Mouse (Mus musculus): ENCODE results near the gene Pdcd7. TPM values are rescaled to one million over a fixed set of nuclear protein-coding genes. Genes with fewer than 3 reads are reported as not detected.
A peak's percentile ranks its signal among the peaks of the same experiment; 100 is the strongest.

The Pdcd7 gene
- total RNA-seq, 2 experiments from 2014 or later: 18.0 to 18.6 TPM

GRCm38 (mm10) chr9:65353251-65353650 lies 7.3 kb downstream of the Pdcd7 start:
- DNase-seq (ENCODE audit: low spot score in 2 of 2): no peak

DNA sequence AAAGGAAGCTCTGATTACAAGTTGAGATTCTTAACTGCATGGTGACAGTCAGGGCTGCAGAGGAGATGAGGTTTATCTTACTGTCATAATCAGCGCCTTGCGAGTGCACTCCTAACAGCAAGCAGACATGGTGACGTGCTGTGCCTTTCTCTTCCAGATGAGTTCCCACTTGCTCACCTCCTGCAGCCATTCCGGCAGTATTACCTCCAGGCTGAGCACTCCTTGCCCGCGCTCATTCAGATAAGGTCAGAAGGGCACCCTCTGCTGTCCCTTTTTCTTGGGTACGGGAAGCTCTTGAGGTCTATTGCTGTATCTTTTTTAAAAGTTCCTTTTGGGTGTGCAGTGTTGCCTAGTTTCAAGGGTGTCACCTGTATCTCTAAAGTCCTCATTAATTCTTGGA lies 10.7 kb downstream of the Pdcd7 start:
- no peak for DNase-seq (ENCODE audit: low spot score in 2 of 2)

- DNase-seq (ENCODE audit: low spot score in 2 of 2): peak in 1 of 2 experiments; percentile 27
These were observed 11.1 kb downstream of the Pdcd7 start for GRCm38 (mm10) chr9:65356971-65357370.

GRCm38 (mm10) chr9:65358956-65359480 lies 13.1 kb downstream of the Pdcd7 start:
- no peak for DNase-seq (ENCODE audit: low spot score in 2 of 2)

- DNase-seq (ENCODE audit: low spot score in 2 of 2): no peak
These were observed 14.9 kb downstream of the Pdcd7 start, which contains the start of gene Ubap1l for GRCm38 (mm10) chr9:65360641-65361448. Gene Ubap1l, plus strand, starts transcription at chr9:65361041.

- DNase-seq (ENCODE audit: low spot score in 2 of 2): no peak
These were observed 17.8 kb downstream of the Pdcd7 start for GRCm38 (mm10) chr9:65363684-65364083.

DNA sequence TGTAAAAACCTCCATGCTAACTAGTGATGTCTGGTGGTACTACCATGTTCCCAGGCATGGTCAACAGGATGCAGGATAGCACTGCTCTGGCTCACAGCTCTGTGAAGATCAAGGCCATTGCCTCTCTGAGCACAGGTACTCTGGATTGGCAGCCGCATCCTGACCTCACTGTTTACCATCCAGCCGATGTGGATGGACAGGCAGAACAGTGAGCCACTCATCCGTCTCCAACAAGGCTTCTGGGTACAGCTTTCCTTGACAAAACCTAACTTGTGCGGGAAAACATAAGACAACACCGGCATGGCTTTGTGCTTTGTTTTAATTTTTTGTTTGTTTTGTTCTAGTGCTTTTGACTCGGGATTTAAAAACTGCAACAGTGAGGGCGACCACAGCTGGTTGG lies 19.8 kb downstream of the Pdcd7 start:
- DNase-seq (ENCODE audit: low spot score in 2 of 2): no peak

DNA sequence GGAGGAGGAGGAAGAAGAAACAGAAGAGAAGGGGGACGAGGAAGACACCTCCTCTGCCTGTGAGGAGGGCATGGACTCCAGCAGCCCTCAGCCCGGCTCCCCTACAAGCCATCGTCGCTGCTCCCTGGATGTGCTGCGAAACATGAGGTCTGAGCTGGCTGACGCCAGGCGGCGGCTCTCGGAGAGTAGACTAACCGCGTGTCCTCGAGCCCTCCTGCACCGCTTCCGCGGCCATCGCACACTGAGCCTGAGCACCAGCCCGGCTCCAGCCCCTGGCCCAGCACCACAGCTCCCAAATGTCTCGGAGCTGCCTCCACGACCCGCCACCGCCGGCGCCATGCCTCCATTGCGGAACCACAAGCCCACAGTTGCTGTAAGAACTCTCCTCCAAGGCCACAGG lies 25.9 kb downstream of the Pdcd7 start:
- no peak for DNase-seq (ENCODE audit: low spot score in 2 of 2)

GRCm38 (mm10) chr9:65372449-65372848 lies 26.5 kb downstream of the Pdcd7 start:
- no peak for DNase-seq (ENCODE audit: low spot score in 2 of 2)

GRCm38 (mm10) chr9:65374468-65375162 lies 28.7 kb downstream of the Pdcd7 start:
- DNase-seq (ENCODE audit: low spot score in 2 of 2): no peak

DNA sequence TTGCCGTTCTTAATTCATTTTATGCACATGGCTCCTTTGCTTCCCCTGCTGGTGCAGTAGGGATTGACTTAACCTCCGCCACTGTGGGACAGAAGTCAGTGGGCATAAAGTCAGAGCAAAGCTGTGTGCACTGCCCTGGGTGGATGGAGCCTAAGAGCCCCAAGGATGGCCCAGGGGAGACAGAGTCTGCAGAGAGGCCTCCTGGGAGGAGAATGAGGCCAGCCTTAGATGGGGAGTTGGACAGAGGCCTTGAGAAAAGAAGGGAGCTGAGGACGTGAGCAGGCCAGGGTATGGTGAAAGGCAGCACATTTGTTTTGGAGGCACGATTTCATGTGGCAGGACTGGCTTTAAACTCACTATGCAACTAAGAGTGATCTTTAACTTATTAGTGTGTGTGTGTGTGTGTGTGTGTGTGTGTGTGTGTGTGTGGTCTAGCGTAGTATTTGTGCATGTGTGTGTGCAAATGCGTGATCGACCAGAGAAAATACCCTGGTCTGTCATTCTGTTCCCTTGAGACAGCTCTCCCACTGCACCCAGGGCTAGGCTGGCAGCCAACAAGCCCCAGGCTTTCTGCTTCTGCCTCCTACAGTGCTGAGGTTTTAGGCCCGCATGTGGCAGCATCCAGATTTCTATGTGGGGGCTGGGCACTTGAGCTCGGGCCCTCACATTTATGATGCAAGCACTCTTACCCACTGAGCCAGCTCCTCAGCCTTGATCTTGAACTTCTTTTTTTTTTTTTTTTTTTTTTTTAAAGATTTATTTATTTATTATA lies 29.4 kb downstream of the Pdcd7 start:
- no peak for DNase-seq (ENCODE audit: low spot score in 2 of 2)

DNA sequence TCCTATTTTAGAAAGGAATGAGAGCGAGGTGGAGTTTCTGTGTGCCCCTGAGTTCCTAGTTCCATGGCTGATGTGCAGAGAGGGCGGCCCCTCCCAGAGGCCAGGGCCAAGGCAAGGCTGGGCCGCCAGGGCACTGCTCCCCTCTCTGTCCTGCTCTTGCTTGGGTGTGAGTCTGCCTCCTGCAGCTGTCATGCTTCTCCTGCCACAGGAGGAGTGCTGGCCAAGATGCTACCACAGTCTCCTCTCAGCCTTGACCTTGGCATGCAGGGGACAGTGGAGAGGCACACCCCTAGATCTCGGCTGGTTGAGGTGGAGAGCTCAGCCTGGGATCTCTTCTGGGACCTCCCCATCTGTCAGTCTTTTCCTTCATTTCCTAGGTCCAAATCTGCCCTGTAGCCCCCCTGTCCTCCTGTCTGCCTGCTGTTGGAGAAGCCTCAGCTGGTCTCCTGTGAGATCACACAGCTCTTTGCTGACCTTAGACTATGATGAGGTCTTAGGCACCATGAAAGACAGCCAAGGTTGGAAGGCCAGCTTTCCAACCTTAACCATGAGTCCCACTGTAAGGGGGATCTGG lies 35.2 kb downstream of the Pdcd7 start:
- DNase-seq (ENCODE audit: low spot score in 2 of 2): no peak

GRCm38 (mm10) chr9:65382031-65382750 lies 36.3 kb downstream of the Pdcd7 start:
- DNase-seq (ENCODE audit: low spot score in 2 of 2): no peak

GRCm38 (mm10) chr9:65382751-65383097 lies 36.8 kb downstream of the Pdcd7 start:
- no peak for DNase-seq (ENCODE audit: low spot score in 2 of 2)

DNA sequence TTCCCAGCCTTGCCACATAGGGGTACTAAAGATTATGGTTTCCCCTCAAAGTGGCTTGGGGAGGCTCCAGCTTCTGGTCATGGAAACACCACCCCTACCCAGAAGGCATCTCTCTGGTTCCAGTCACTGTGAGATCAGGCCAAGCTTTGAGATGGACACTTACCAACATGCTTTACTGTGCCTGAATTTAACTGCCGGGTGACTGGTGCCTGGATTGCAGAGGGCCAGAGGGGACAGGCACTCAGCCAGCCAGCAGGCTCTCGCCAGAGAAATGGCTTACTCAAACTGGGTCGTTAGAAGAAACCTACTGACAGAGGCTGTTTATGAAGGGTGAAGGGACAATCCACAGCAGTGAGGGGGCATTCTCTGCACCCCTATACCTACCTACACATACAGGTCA lies 38.4 kb downstream of the Pdcd7 start:
- no peak for DNase-seq (ENCODE audit: low spot score in 2 of 2)

GRCm38 (mm10) chr9:65386373-65387140 lies 40.7 kb downstream of the Pdcd7 start:
- DNase-seq (ENCODE audit: low spot score in 2 of 2): no peak

DNA sequence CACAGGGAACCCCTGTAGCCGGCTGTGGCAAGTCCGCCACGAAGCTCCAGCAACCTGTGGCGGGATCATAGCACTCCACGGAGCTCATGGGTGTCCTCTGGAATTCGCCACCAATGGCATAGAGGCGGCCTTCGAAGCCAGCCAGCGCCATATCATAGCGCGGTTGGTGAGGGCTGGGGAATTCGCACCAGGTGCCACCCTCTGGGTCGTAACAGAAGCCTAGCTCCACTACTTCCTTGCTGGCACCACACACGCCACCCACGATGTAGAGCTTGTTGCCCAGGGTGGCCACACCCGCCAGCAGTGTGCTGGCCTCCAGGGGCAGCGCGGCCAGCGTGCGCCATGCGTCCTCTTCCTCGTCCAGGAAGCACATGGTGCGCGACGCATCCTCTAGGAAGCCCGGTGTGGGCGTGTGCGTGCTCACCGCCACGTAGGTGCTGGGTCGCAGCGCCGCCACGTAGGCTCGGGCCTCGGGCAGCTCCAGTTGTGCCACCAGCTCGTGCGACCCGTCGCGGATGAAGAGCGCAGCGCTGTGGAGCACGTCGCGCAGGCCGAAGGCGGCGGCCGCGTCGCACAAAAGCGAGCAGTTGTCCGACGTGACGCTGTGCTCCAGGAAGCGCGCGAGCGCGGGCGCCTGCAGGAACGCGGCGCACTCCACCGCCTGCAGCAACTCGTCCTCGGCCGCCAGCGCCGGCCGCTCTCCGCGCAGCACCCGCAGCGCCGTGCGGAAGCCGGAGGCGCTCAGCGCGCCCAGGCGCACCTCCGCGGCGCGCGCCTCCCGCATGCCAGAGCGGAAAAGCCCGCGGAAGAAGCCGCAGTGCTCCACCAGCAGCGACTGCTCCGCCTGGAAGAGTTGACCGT lies 45.1 kb downstream of the Pdcd7 start:
- no peak for DNase-seq (ENCODE audit: low spot score in 2 of 2)

DNA sequence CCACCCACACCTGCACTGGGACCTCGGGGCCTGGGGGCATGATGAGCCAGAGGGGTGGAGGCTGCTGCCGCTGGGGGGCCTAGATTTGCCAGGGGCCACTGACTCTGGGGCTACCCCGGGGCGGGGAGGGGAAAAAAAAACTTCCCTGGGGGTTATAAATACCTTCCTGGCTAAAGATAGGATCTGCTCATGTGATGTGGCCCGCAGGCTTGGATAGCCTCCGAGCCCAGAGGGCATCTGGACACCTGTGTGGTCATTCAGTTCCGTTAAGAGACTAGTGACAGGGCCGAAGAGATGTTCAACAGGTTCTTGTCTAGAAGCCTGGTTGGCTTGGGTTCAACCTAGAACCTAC lies 45.7 kb downstream of the Pdcd7 start, which contains the start of gene Kbtbd13:
Gene Kbtbd13, minus strand, starts transcription at position 40 of the 352 bp plus-strand sequence.
- no peak for DNase-seq (ENCODE audit: low spot score in 2 of 2)
